Mouse (Mus musculus) thymus, adult 2 months (tissue): ENCODE data around the gene Vat1l. TPM values are rescaled to one million over a fixed set of nuclear protein-coding genes. Genes with fewer than 3 reads are reported as not detected.
A peak's percentile ranks its signal among the peaks of the same experiment; 100 is the strongest.

ENCODE experiments used
- DNase-seq: peaks from one replicate; pipeline ENCODE4 v3.0.0; 2021
- H3K27ac ChIP-seq: fragments of 200-500 bp; 2 replicates; pipeline ENCODE4 v1.5.1; 2012; ENCODE audit warnings: low read length, control low read depth; ENCODE audit not compliant: control insufficient read depth, insufficient read depth
- H3K27me3 ChIP-seq: fragments of 200-500 bp; 2 replicates; pipeline ENCODE4 v1.6.1; 2012; ENCODE audit warnings: mild to moderate bottlenecking, low read length, moderate library complexity, mixed read lengths; ENCODE audit not compliant: control insufficient read depth, insufficient read depth
- H3K36me3 ChIP-seq: fragments of 200-500 bp; 2 replicates; pipeline ENCODE4 v1.6.1; 2012; ENCODE audit warnings: mild to moderate bottlenecking, low read length, moderate library complexity; ENCODE audit not compliant: control insufficient read depth, insufficient read depth
- H3K4me1 ChIP-seq: fragments of 200-500 bp; replicated peaks from 2 replicates; pipeline ENCODE4 v1.6.1; 2012; ENCODE audit warnings: low read length; ENCODE audit not compliant: control insufficient read depth, insufficient read depth
- H3K4me3 ChIP-seq: fragments of 200-500 bp; 2 replicates; pipeline ENCODE4 v1.5.1; 2012; ENCODE audit warnings: mild to moderate bottlenecking, low read length, control low read depth, moderate library complexity; ENCODE audit not compliant: control insufficient read depth, insufficient read depth
- CTCF ChIP-seq: fragments of 200-500 bp; IDR thresholded peaks from 2 replicates; pipeline ENCODE4 v1.5.1; 2012; ENCODE audit warnings: mild to moderate bottlenecking, control low read depth, low read length, moderate library complexity, borderline replicate concordance; ENCODE audit not compliant: control insufficient read depth, poor library complexity, insufficient read depth; ENCODE audit errors: extremely low read depth
- POLR2A ChIP-seq: fragments of 200-500 bp; IDR thresholded peaks from 2 replicates; pipeline ENCODE4 v1.6.1; 2012; ENCODE audit warnings: mild to moderate bottlenecking, low read length, control low read depth, moderate library complexity; ENCODE audit not compliant: control insufficient read depth, poor library complexity, insufficient read depth; ENCODE audit errors: extremely low read depth
- WGBS: fragments of 180-500 bp; shearing (Covaris S2); methylation state at CpG from one replicate; pipeline ENCODE4 v1.1.7; 2018; 5-methylcytosine and 5-hydroxymethylcytosine counted together
- polyA plus RNA-seq: library from polyadenylated mRNA; depleted of rRNA; stranded (reverse); fragments of >200 nt; gene quantifications from 2 replicates; pipeline ENCODE4 v1.2.3, GENCODE M21; 2012

Vat1l gene
- polyA plus RNA-seq, 1 experiment: 0.24 TPM

- no peak overlapping the region for H3K4me3 ChIP-seq
- H3K4me1 ChIP-seq: no peaks in the 10 kb centered on the region
- TF ChIP-seq POLR2A (no peak), CTCF (no peak)
- H3K27me3 ChIP-seq: no peaks in the 10 kb centered on the region
- H3K36me3 ChIP-seq: no peaks in the 10 kb centered on the region
- 75% methylated on average over 3 of the region's 3 CpGs for WGBS
- DNase-seq: peak; percentile 4
- no peak overlapping the region for H3K27ac ChIP-seq
These were observed 28.7 kb upstream of the Vat1l start for GRCm38 (mm10) chr8:114176721-114177120.

DNA sequence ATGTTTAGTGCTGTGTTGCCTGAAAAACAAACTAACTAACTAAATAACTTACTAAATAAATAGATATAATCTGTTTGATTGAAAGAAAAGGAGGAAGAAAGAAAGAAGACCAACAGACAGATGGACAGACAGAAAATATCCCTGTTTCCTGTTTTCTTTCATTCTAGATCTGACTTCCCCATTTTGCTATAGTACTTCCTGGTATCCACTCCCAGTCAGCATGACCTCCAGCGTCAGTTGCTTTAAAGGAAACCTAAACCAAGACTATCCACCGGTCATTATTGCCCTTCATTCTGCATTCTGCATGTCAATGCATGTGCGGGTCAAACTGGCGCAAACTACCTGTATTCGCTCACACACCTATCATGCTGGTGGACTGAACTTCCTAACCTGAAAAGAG, 12.1 kb upstream of the Vat1l start:
- Histone ChIP-seq H3K27me3 (no peaks in the 10 kb centered on the region), H3K36me3 (no peaks in the 10 kb centered on the region), H3K4me1 (no peaks in the 10 kb centered on the region), H3K27ac (no peak overlapping the region), H3K4me3 (no peak overlapping the region)
- WGBS: 57% methylated on average over 5 of the region's 5 CpGs
- DNase-seq: no peak
- TF ChIP-seq POLR2A: no peak
- TF ChIP-seq CTCF: no peak

DNA sequence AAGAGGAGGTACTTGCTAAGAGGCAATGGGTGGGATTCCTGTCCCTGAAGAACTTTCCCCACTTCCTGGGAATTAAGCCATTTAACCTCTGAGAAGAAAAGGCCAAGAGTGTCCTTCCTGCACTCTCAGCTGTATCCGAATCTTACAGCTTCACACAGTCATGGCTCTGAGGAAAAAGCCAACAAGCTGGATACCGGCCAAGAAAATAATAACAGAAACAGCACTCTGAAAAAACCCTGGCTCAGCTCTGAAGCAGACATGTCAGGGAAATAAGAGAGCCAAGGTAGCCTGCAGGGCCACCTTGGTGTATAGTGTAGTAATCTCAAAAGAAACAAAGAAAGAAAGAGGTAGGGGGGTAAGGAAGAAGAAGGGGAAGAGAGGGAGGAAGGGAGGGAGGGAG, 6.4 kb upstream of the Vat1l start:
- Histone ChIP-seq H3K36me3 (no peaks in the 10 kb centered on the region), H3K4me1 (no peaks in the 10 kb centered on the region), H3K27me3 (no peaks in the 10 kb centered on the region), H3K27ac (no peak overlapping the region), H3K4me3 (no peak overlapping the region)
- 82% methylated on average over 2 of the region's 2 CpGs for WGBS
- DNase-seq: no peak
- TF ChIP-seq POLR2A (no peak), CTCF (no peak)

GRCm38 (mm10) chr8:114206421-114206983, 1.1 kb downstream of the Vat1l start:
- no peak for TF ChIP-seq POLR2A
- TF ChIP-seq CTCF: no peak
- H3K4me1 ChIP-seq: no peaks in the 10 kb centered on the region
- H3K36me3 ChIP-seq: no peaks in the 10 kb centered on the region
- no peak for DNase-seq
- no peak overlapping the region for H3K4me3 ChIP-seq
- no peaks in the 10 kb centered on the region; the same call in 1 of the 2 replicates for H3K27me3 ChIP-seq
- WGBS: 8% methylated on average over 8 of the region's 8 CpGs
- H3K27ac ChIP-seq: no peak overlapping the region

GRCm38 (mm10) chr8:114207026-114207425, 1.6 kb downstream of the Vat1l start:
- no peak overlapping the region for H3K4me3 ChIP-seq
- 35% methylated on average over 4 of the region's 4 CpGs for WGBS
- H3K27me3 ChIP-seq: no peaks in the 10 kb centered on the region; the same call in 1 of the 2 replicates
- no peak overlapping the region for H3K27ac ChIP-seq
- DNase-seq: no peak
- no peaks in the 10 kb centered on the region for H3K4me1 ChIP-seq
- no peaks in the 10 kb centered on the region for H3K36me3 ChIP-seq
- no peak for TF ChIP-seq POLR2A
- TF ChIP-seq CTCF: no peak

DNA sequence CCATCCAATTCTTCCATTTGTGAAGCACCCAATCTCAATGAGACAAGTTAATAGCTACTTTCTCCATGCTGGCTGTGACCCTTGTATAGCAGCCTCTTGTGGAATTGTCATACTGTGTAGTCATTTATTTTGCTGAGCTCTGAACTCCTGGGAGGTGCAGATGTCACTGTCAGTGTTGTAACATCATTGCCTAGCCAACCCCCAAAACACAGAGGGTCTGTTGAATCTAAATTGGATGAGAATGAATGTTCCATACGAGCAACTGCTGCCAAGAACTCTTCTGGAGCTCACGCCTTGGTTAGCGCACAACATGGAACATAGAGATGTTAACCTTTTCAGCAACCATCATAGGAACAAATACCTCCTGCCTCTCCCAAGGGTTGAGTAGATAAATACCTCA, 15.4 kb downstream of the Vat1l start:
- no peak for TF ChIP-seq CTCF
- TF ChIP-seq POLR2A: no peak
- no peaks in the 10 kb centered on the region for H3K36me3 ChIP-seq
- 90% methylated on average over 3 of the region's 3 CpGs for WGBS
- H3K4me1 ChIP-seq: no peaks in the 10 kb centered on the region
- no peak overlapping the region for H3K27ac ChIP-seq
- no peak overlapping the region for H3K4me3 ChIP-seq
- DNase-seq: no peak
- H3K27me3 ChIP-seq: no peaks in the 10 kb centered on the region

DNA sequence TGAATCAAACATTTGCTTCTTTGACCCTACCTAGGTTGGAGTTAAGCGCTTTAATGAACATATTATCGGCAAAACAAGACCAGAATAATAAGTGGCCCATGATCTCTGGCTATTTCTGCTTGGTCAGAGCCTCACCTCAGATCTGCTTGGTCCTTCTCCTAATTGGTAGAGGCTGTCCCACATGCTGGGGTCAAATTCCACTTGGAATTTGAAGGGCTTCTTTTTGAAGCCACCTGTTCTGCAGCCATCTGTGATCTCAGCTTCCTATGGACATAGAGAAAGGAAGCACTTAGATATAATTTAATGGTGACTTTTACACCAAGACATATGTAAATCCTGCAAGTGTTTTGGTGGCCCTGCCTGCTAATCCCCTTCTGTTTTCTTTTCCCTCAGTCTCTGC, 16.6 kb downstream of the Vat1l start:
- no peak for DNase-seq
- Histone ChIP-seq H3K4me3 (no peak overlapping the region), H3K27me3 (no peaks in the 10 kb centered on the region), H3K4me1 (no peaks in the 10 kb centered on the region), H3K27ac (no peak overlapping the region), H3K36me3 (no peaks in the 10 kb centered on the region)
- TF ChIP-seq CTCF (no peak), POLR2A (no peak)
- WGBS: 98% methylated on average over 2 of the region's 2 CpGs

DNA sequence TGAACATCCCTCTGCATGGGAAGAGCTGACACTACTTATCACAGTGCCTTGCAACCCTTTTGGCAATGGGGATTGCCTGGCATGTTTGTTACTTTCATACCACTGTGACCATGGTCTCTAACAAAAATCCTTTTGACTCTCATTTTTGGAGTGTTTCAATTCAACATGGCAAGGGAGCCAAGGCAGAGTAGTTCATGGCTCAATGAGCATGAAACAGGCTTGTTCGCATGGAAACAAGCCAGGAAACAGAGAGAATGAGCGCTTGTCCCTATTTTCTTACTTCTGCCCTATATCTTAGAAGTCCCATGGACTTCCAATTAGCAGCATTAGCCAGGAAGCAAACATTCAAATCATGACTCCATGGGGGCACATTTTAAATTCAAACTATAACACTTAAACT, 18.6 kb downstream of the Vat1l start:
- WGBS: 94% methylated on average over 2 of the region's 2 CpGs

More for the DNA sequence above, 18.6 kb downstream of the Vat1l start:
- no peak overlapping the region for H3K4me3 ChIP-seq
- H3K4me1 ChIP-seq: no peaks in the 10 kb centered on the region
- no peak for DNase-seq
- no peaks in the 10 kb centered on the region for H3K36me3 ChIP-seq
- TF ChIP-seq CTCF (no peak), POLR2A (no peak)
- H3K27ac ChIP-seq: no peak overlapping the region
- no peaks in the 10 kb centered on the region for H3K27me3 ChIP-seq
